Mouse (Mus musculus) forebrain, embryonic 11.5 days (tissue): ENCODE results near the gene Slc39a11. TPM values are rescaled to one million over a fixed set of nuclear protein-coding genes. Genes with fewer than 3 reads are reported as not detected.
A peak's percentile ranks its signal among the peaks of the same experiment; 100 is the strongest.

Experiments used
- ATAC-seq: fragments of 200-750 bp; cut with Nextera tagmentation; replicated peaks from 2 replicates; pipeline ENCODE4 v1.8.0; 2017; ENCODE audit warnings: moderate TSS enrichment; ENCODE audit not compliant: low FRiP score
- DNase-seq: peaks from one replicate; pipeline ENCODE4 v3.0.0-alpha.2; 2017; ENCODE audit warnings: low spot score
- H3K27ac ChIP-seq: fragments of 300-500 bp; sonication (generic); 2 replicates; pipeline ENCODE4 v1.5.1; 2014; ENCODE audit warnings: low read depth, low read length
- H3K27me3 ChIP-seq: fragments of 300-500 bp; sonication (generic); 2 replicates; pipeline ENCODE4 v1.6.1; 2014; ENCODE audit warnings: mild to moderate bottlenecking, low read length, mixed read lengths; ENCODE audit not compliant: control insufficient read depth, insufficient read depth
- H3K36me3 ChIP-seq: fragments of 300-500 bp; sonication (generic); 2 replicates; pipeline ENCODE4 v1.6.1; 2014; ENCODE audit warnings: mild to moderate bottlenecking, low read length, moderate library complexity, mixed read lengths; ENCODE audit not compliant: control insufficient read depth, insufficient read depth
- H3K4me1 ChIP-seq: fragments of 300-500 bp; sonication (generic); replicated peaks from 2 replicates; pipeline ENCODE4 v1.6.1; 2014; ENCODE audit warnings: low read length, mixed read lengths; ENCODE audit not compliant: control insufficient read depth, insufficient read depth
- H3K4me2 ChIP-seq: fragments of 300-500 bp; sonication (generic); 2 replicates; pipeline ENCODE4 v1.6.1; 2014; ENCODE audit warnings: low read depth, mild to moderate bottlenecking, low read length, moderate library complexity, mixed read lengths; ENCODE audit not compliant: severe bottlenecking
- H3K4me3 ChIP-seq: fragments of 300-500 bp; sonication (generic); 2 replicates; pipeline ENCODE4 v1.5.1; 2014; ENCODE audit warnings: low read depth, low read length
- H3K9ac ChIP-seq: fragments of 300-500 bp; sonication (generic); 2 replicates; pipeline ENCODE4 v1.6.1; 2014; ENCODE audit warnings: low read length
- H3K9me3 ChIP-seq: fragments of 300-500 bp; sonication (generic); 2 replicates; pipeline ENCODE4 v1.6.1; 2016; ENCODE audit warnings: low read length, mixed read lengths; ENCODE audit not compliant: control insufficient read depth
- WGBS: fragments of 180-500 bp; shearing (Covaris S2); extraction: QIAGEN DNeasy Blood & Tissue Kit; methylation state at CpG from one replicate; pipeline ENCODE4 v1.1.7; 2014; 5-methylcytosine and 5-hydroxymethylcytosine counted together
- polyA plus RNA-seq: library from polyadenylated mRNA; unstranded; fragments of >200 nt; fragmentation: Nextera tagmentation; extraction: Ambion mirVana; gene quantifications from 2 replicates; pipeline ENCODE4 v1.2.1, GENCODE M21; 2014

Gene Slc39a11
- polyA plus RNA-seq, 1 experiment from 2014 or later, result 20.6 TPM

GRCm38 (mm10) chr11:113565006-113565995 is 84.6 kb downstream of the Slc39a11 start:
- Histone ChIP-seq H3K9ac (peak overlapping the region; percentile 64), H3K4me2 (peak overlapping the region; percentile 89), H3K27ac (no peak overlapping the region), H3K4me3 (peak overlapping the region; percentile 51), H3K27me3 (no peaks in the 10 kb centered on the region), H3K36me3 (no peaks in the 10 kb centered on the region), H3K9me3 (no peaks in the 10 kb centered on the region), H3K4me1 (peaks cover 2% of the 10 kb centered on the region; the same call in 1 of the 2 replicates)
- peak; percentile 93 for ATAC-seq
- peak; percentile 92 for DNase-seq
- 5% methylated on average over 34 of the region's 34 CpGs for WGBS

GRCm38 (mm10) chr11:113562326-113562725 is 87.6 kb downstream of the Slc39a11 start:
- no peak for ATAC-seq
- Histone ChIP-seq H3K27me3 (no peaks in the 10 kb centered on the region), H3K4me3 (no peak overlapping the region), H3K9ac (no peak overlapping the region), H3K4me2 (no peak overlapping the region), H3K9me3 (no peaks in the 10 kb centered on the region), H3K27ac (no peak overlapping the region), H3K4me1 (peaks cover 2% of the 10 kb centered on the region; the same call in 1 of the 2 replicates), H3K36me3 (no peaks in the 10 kb centered on the region)
- DNase-seq, result no peak
- 93% methylated on average over 8 of the region's 8 CpGs for WGBS

GRCm38 (mm10) chr11:113560150-113560549 is 89.7 kb downstream of the Slc39a11 start:
- no peaks in the 10 kb centered on the region for H3K27me3 ChIP-seq
- H3K9ac ChIP-seq, result no peak overlapping the region
- no peaks in the 10 kb centered on the region for H3K4me1 ChIP-seq
- no peaks in the 10 kb centered on the region for H3K36me3 ChIP-seq
- DNase-seq (no peak), ATAC-seq (no peak)
- no peak overlapping the region for H3K4me3 ChIP-seq
- no peak overlapping the region for H3K27ac ChIP-seq
- WGBS, result 84% methylated on average over 4 of the region's 4 CpGs
- H3K4me2 ChIP-seq, result no peak overlapping the region
- no peaks in the 10 kb centered on the region for H3K9me3 ChIP-seq

GRCm38 (mm10) chr11:113558505-113558904 is 91.4 kb downstream of the Slc39a11 start:
- Histone ChIP-seq H3K36me3 (no peaks in the 10 kb centered on the region), H3K4me3 (no peak overlapping the region), H3K9ac (no peak overlapping the region), H3K27me3 (no peaks in the 10 kb centered on the region), H3K4me1 (no peaks in the 10 kb centered on the region), H3K9me3 (no peaks in the 10 kb centered on the region), H3K4me2 (no peak overlapping the region), H3K27ac (no peak overlapping the region)
- no peak for ATAC-seq
- 68% methylated on average over 12 of the region's 12 CpGs for WGBS
- DNase-seq, result no peak

- no peak for DNase-seq
- Histone ChIP-seq H3K27ac (no peak overlapping the region), H3K27me3 (no peaks in the 10 kb centered on the region), H3K4me2 (no peak overlapping the region), H3K9me3 (no peaks in the 10 kb centered on the region), H3K36me3 (no peaks in the 10 kb centered on the region), H3K4me3 (no peak overlapping the region), H3K9ac (no peak overlapping the region), H3K4me1 (peaks cover 4% of the 10 kb centered on the region; the same call in 1 of the 2 replicates)
- 91% methylated on average over 12 of the region's 12 CpGs for WGBS
- no peak for ATAC-seq
These were observed 93.7 kb downstream of the Slc39a11 start for GRCm38 (mm10) chr11:113556142-113556541.

GRCm38 (mm10) chr11:113554701-113555360 is 95.0 kb downstream of the Slc39a11 start:
- Histone ChIP-seq H3K36me3 (no peaks in the 10 kb centered on the region), H3K4me3 (no peak overlapping the region), H3K9me3 (no peaks in the 10 kb centered on the region), H3K4me1 (peaks cover 4% of the 10 kb centered on the region; the same call in 1 of the 2 replicates), H3K4me2 (no peak overlapping the region), H3K27me3 (no peaks in the 10 kb centered on the region), H3K9ac (no peak overlapping the region), H3K27ac (no peak overlapping the region)
- DNase-seq (no peak), ATAC-seq (no peak)
- WGBS, result 89% methylated on average over 7 of the region's 7 CpGs

GRCm38 (mm10) chr11:113554194-113554593 is 95.7 kb downstream of the Slc39a11 start:
- DNase-seq (no peak), ATAC-seq (no peak)
- no peaks in the 10 kb centered on the region for H3K27me3 ChIP-seq
- H3K9me3 ChIP-seq, result no peaks in the 10 kb centered on the region
- no peak overlapping the region for H3K4me2 ChIP-seq
- H3K9ac ChIP-seq, result no peak overlapping the region
- H3K4me3 ChIP-seq, result no peak overlapping the region
- H3K27ac ChIP-seq, result no peak overlapping the region
- H3K36me3 ChIP-seq, result no peaks in the 10 kb centered on the region
- 86% methylated on average over 7 of the region's 7 CpGs for WGBS
- H3K4me1 ChIP-seq, result peaks cover 4% of the 10 kb centered on the region; the same call in 1 of the 2 replicates

GRCm38 (mm10) chr11:113553605-113554004 is 96.3 kb downstream of the Slc39a11 start:
- ATAC-seq (no peak), DNase-seq (no peak)
- peaks cover 4% of the 10 kb centered on the region; the same call in 1 of the 2 replicates for H3K4me1 ChIP-seq
- whole genome bisulfite sequencing, result 92% methylated on average over 13 of the region's 13 CpGs
- H3K9ac ChIP-seq, result no peak overlapping the region
- no peaks in the 10 kb centered on the region for H3K9me3 ChIP-seq
- H3K4me2 ChIP-seq, result no peak overlapping the region
- H3K27me3 ChIP-seq, result no peaks in the 10 kb centered on the region
- no peaks in the 10 kb centered on the region for H3K36me3 ChIP-seq
- H3K27ac ChIP-seq, result no peak overlapping the region
- H3K4me3 ChIP-seq, result no peak overlapping the region
